Mouse (Mus musculus) embryonic facial prominence, embryonic 14.5 days (tissue): ENCODE results near the gene Npdc1. TPM values are rescaled to one million over a fixed set of nuclear protein-coding genes. Genes with fewer than 3 reads are reported as not detected.

Experiments
- ATAC-seq: fragments of 200-750 bp; cut with Nextera tagmentation; 2 replicates; pipeline ENCODE4 v1.8.0; 2017; ENCODE audit warnings: low read depth, moderate number of reproducible peaks, moderate TSS enrichment
- DNase-seq: peaks from one replicate; pipeline ENCODE4 v3.0.0-alpha.2; 2015; ENCODE audit warnings: low spot score
- H3K27ac ChIP-seq: fragments of 300-500 bp; sonication (generic); replicated peaks from 2 replicates; pipeline ENCODE4 v1.5.1; 2014; ENCODE audit warnings: low read depth, mild to moderate bottlenecking, low read length, moderate library complexity
- H3K27me3 ChIP-seq: fragments of 300-500 bp; sonication (generic); replicated peaks from 2 replicates; pipeline ENCODE4 v1.6.1; 2014; ENCODE audit warnings: low read length; ENCODE audit not compliant: control insufficient read depth, insufficient read depth
- H3K36me3 ChIP-seq: fragments of 300-500 bp; sonication (generic); 2 replicates; pipeline ENCODE4 v1.6.1; 2014; ENCODE audit warnings: low read length, mixed read lengths; ENCODE audit not compliant: control insufficient read depth, insufficient read depth
- H3K4me1 ChIP-seq: fragments of 300-500 bp; sonication (generic); 2 replicates; pipeline ENCODE4 v1.6.1; 2014; ENCODE audit warnings: antibody characterized with exemption, low read length; ENCODE audit not compliant: control insufficient read depth, insufficient read depth
- H3K4me2 ChIP-seq: fragments of 300-500 bp; sonication (generic); 2 replicates; pipeline ENCODE4 v1.6.1; 2014; ENCODE audit warnings: low read depth, mild to moderate bottlenecking, low read length, moderate library complexity, mixed read lengths
- H3K4me3 ChIP-seq: fragments of 300-500 bp; sonication (generic); 2 replicates; pipeline ENCODE4 v1.5.1; 2014; ENCODE audit warnings: low read depth, mild to moderate bottlenecking, low read length
- H3K9ac ChIP-seq: fragments of 300-500 bp; sonication (generic); 2 replicates; pipeline ENCODE4 v1.6.1; 2014; ENCODE audit warnings: low read depth, mild to moderate bottlenecking, low read length, moderate library complexity, mixed read lengths
- H3K9me3 ChIP-seq: fragments of 300-500 bp; sonication (generic); 2 replicates; pipeline ENCODE4 v1.6.1; 2016; ENCODE audit warnings: low read length; ENCODE audit not compliant: control insufficient read depth
- WGBS: fragments of 180-500 bp; shearing (Covaris S2); extraction: QIAGEN DNeasy Blood & Tissue Kit; methylation state at CpG from one replicate; pipeline ENCODE4 v1.1.7; 2014; 5-methylcytosine and 5-hydroxymethylcytosine counted together
- polyA plus RNA-seq: library from polyadenylated mRNA; unstranded; fragments of >200 nt; fragmentation: Nextera tagmentation; extraction: Ambion mirVana; gene quantifications from 2 replicates; pipeline ENCODE4 v1.2.1, GENCODE M21; 2014

The Npdc1 gene
- polyA plus RNA-seq, 1 experiment from 2014 or later, result 75.1 TPM

DNA sequence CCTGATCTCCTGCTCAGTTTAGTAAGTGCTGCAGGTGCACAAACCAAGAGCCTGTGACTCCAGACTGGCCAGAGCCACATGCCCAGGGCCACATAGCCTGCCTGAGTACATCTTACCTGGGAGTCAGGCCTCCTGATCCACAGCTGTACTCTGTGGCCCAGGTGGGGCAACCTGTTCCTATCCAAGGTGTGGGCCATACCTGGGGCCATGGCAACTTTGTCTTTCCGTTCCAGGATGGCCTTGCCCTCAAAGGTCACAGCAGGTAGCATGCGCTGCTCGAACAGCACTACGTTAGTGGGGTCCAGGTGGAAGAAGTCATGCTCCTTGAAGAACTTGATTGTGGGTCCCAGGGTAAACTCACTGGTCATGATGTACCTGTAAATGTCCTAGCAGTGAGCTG is 34.8 kb upstream of the Npdc1 start:
- H3K27me3 ChIP-seq, result peaks cover 18% of the 10 kb centered on the region

DNA sequence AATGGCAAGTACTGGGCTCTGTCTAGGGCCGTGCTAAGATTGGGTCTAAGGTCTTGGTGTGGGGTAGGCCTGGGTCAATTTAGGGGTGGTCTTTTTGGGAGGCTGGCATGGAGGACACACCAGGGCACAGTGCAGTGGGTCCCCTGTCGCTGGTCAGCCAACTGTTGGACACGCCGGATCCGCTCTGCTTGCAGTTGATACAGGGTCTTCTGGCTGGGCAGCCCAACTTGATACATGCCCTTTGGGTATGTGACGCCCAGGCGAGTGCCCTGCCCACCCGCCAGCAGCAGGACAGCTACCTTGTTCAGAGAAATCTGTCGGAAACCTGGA is 34.4 kb upstream of the Npdc1 start:
- H3K27me3 ChIP-seq, result peaks cover 18% of the 10 kb centered on the region
- DNase-seq (no peak), ATAC-seq (0 out of 2 replicates have a peak, but pooled peaks have one; percentile 23)
- 31% methylated on average over 9 of the region's 9 CpGs for WGBS
- peak overlapping the region; percentile 68 for H3K4me3 ChIP-seq
- peak overlapping the region; percentile 99 for H3K4me2 ChIP-seq
- no peaks in the 10 kb centered on the region for H3K9me3 ChIP-seq
- H3K27ac ChIP-seq, result no peak overlapping the region
- H3K9ac ChIP-seq, result peak overlapping the region; percentile 70
- no peaks in the 10 kb centered on the region for H3K4me1 ChIP-seq
- no peaks in the 10 kb centered on the region for H3K36me3 ChIP-seq

More for the DNA sequence above, 34.8 kb upstream of the Npdc1 start:
- Histone ChIP-seq H3K9ac (no peak overlapping the region), H3K4me2 (peak overlapping the region; percentile 99; the same call in 1 of the 2 replicates), H3K9me3 (no peaks in the 10 kb centered on the region), H3K27ac (no peak overlapping the region), H3K4me1 (no peaks in the 10 kb centered on the region), H3K36me3 (no peaks in the 10 kb centered on the region), H3K4me3 (no peak overlapping the region)
- 88% methylated on average over 4 of the region's 4 CpGs for WGBS
- DNase-seq (no peak), ATAC-seq (no peak)

DNA sequence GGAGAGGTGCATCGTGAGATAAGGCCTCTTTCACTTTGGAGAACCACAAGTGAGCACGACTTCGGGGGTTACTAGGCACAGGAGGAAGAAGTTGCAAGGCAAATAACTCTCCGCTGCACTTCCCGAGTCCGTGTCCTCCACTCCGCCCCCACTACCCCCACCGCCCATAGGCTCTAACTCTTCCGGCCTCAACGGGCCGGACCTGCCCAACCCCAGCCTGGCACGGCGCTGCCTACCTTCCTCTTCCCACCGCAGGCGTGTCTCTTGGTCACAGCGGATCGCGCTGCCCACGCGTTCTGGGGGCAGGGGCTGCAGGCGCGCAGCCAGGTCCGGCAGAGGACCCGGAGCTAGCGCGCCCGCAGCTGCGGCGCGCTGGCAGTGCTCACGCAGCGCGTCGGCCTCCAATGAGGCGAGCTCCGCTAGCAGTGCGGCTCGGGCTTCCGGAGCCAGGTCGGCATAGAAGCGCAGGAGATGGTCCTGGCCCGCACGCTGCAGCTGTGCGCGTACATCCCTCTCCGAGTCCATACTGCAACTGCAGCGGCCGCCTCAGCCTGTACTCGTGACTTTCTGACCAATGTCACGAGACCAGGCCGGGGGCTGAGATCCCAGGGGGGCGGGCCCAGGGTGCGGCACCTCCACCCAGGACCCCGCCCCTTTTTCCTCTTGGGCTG is 33.9 kb upstream of the Npdc1 start, which contains the start of gene Uap1l1:
Gene Uap1l1, minus strand, starts transcription at position 592 of the 671 bp plus-strand sequence.
- no peak within 1 kb of the TSS; the same call in 1 of the 2 replicates for H3K27ac ChIP-seq
- H3K4me3 ChIP-seq, result peak within 1 kb of the TSS; percentile 68
- no peaks in the 10 kb centered on the region for H3K36me3 ChIP-seq
- no peaks in the 10 kb centered on the region for H3K4me1 ChIP-seq
- no peaks in the 10 kb centered on the region for H3K9me3 ChIP-seq
- ATAC-seq, result peak; percentile 73
- H3K27me3 ChIP-seq, result peaks cover 18% of the 10 kb centered on the region
- peak within 1 kb of the TSS; percentile 70 for H3K9ac ChIP-seq
- H3K4me2 ChIP-seq, result peak within 1 kb of the TSS; percentile 99
- WGBS, result under 1% methylated on average over 24 of the region's 54 CpGs
- DNase-seq, result peak; percentile 85

DNA sequence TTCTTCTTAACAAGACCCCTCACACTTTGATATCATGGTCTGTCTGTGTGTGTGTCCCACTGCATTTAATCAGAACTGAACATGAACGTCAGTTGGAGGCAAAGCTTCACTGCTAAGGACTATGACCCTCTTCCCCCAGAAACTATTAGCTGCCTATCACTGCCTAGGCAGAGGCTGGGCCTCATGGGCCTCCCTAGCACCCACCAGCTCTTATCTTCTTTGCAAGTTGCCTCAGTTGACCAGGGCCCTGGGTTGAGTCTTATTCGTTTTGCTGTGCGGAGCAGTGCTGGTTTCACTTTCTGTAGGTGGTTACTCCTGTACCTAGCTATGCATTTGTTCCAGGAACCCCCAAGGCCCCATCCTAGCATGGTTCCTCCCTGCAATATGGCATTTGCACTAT is 29.2 kb upstream of the Npdc1 start:
- H3K4me2 ChIP-seq, result no peak overlapping the region
- ATAC-seq (no peak), DNase-seq (no peak)
- H3K4me1 ChIP-seq, result peaks cover 14% of the 10 kb centered on the region
- H3K4me3 ChIP-seq, result no peak overlapping the region
- peaks cover 4% of the 10 kb centered on the region; the same call in 1 of the 2 replicates for H3K36me3 ChIP-seq
- H3K27me3 ChIP-seq, result 0 out of 2 replicates have a peak, but pooled peaks cover 4% of the 10 kb centered on the region
- WGBS, result 84% methylated on average over 3 of the region's 3 CpGs
- no peak overlapping the region for H3K27ac ChIP-seq
- H3K9me3 ChIP-seq, result no peaks in the 10 kb centered on the region
- no peak overlapping the region for H3K9ac ChIP-seq

DNA sequence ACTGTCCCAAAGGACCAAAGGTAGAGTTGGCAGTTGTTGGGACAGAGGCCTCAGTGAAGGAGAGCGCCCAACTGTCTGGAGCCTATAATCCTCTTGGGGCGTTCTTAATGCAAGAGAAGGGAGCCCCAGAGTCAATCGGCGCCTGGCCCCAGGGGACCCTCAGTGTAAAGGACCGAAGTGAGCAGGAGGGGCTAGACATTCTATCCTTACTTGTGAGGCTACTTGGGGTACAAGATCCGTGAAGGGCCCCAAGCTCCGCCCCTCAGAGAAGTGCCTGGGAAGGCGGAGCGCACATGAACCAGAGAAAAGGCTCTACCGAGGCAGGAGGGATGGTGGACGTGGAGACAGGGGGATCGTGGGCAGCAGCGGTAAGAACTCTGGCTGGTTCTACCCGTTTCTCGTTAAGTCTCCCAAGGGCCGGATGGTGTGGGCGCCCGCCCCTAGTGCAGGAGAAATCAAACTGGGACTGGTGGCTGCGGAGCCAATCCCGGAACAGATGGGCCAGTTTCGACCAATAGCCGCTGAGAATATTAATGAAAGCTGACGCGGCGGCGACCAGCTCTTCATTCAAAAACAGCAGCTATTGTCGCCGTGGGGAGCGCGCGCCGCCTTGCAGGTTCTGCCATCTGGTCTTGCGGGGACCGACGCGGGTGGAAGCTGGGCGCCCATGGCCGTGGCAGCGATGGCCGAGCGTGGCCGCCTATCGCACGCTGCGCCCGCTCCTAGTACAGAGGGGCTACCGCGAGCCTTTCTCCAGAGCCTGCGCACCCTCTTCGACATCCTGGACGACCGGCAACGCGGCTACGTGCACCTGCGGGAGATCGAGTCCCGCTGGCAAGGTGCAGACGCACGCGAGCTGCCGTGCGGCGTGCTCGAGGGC is 27.1 kb upstream of the Npdc1 start, which contains the start of gene Sapcd2:
Gene Sapcd2, plus strand, starts transcription at position 558 of the 880 bp plus-strand sequence.
- no peaks in the 10 kb centered on the region for H3K9me3 ChIP-seq
- DNase-seq (peak; percentile 96), ATAC-seq (peak; percentile 96)
- H3K4me2 ChIP-seq, result peak within 1 kb of the TSS; percentile 97
- H3K27me3 ChIP-seq, result no peaks in the 10 kb centered on the region
- H3K36me3 ChIP-seq, result peaks cover 22% of the 10 kb centered on the region; the same call in 1 of the 2 replicates
- H3K4me1 ChIP-seq, result peaks cover 14% of the 10 kb centered on the region
- H3K4me3 ChIP-seq, result peak within 1 kb of the TSS; percentile 72
- 3% methylated on average over 24 of the region's 65 CpGs for whole genome bisulfite sequencing
- H3K9ac ChIP-seq, result peak within 1 kb of the TSS; percentile 72
- H3K27ac ChIP-seq, result peak within 1 kb of the TSS; percentile 79

DNA sequence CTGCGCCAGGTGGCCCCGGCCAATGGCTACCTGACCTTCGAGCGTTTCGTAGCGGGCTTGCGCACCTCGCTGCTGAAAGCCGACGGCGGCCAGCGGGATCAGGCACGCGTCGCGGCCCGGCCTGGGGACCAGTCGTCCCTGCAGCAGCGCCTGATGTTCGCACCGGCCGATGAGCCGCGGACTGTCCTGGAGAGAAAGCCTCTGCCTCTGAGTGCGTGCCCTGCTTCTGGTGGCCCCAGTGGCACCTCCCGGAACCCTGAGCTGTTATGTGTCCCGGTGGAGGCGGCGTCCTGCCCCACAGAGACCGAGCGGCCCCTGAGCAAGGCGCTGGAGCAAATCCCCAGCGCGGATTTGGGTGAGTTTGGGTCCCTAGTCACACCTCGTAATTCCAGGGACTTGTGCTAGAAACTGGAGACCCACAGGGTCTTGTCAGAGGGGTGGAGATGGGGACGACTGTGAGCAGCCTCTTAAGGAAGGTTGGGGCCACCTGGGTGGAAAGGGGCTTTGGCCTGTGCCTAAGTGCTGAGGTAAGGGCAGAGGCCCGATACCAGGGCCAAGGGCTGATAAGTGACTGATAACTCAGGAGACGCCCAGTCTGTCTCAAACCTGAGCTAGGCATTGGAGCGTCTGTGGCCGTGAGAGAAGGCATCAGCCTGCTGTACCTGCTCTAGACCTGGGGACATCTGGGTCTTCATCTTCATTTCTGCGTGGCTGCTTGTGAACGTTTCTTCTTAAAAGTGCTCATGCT is 26.3 kb upstream of the Npdc1 start:
- Histone ChIP-seq H3K4me3 (peak overlapping the region; percentile 72), H3K4me2 (peak overlapping the region; percentile 97), H3K4me1 (peaks cover 14% of the 10 kb centered on the region), H3K36me3 (peaks cover 28% of the 10 kb centered on the region; the same call in 1 of the 2 replicates), H3K27ac (0 out of 2 replicates have a peak overlapping the region, but pooled peaks have one; percentile 21), H3K9me3 (no peaks in the 10 kb centered on the region), H3K27me3 (no peaks in the 10 kb centered on the region), H3K9ac (peak overlapping the region; percentile 72)
- no peak for ATAC-seq
- DNase-seq, result no peak
- WGBS, result 2% methylated on average over 31 of the region's 42 CpGs

DNA sequence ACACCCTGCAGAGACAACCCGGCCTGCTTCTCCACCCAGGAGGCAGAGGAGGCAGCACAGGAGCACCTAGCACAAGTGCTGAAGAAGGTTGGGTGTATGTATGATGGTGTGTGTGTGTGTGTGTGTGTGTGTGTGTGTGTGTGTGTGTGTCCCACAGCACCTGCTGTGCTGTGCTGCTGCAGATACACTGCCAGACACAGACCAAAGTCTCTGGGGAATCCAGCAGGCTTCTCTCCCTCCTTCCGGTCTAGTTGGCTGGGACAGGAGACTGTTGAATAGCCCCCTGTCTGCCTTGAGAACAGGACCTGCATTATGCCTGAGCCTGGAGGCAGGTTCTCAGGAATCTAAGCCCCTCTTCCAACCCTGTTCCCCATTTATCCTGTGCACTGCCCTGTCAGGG is 25.7 kb upstream of the Npdc1 start:
- peaks cover 14% of the 10 kb centered on the region for H3K4me1 ChIP-seq
- no peak overlapping the region for H3K27ac ChIP-seq
- no peaks in the 10 kb centered on the region for H3K27me3 ChIP-seq
- 32% methylated on average over 2 of the region's 2 CpGs for WGBS
- DNase-seq, result peak; percentile 14
- H3K36me3 ChIP-seq, result peaks cover 34% of the 10 kb centered on the region; the same call in 1 of the 2 replicates
- peak overlapping the region; percentile 72 for H3K9ac ChIP-seq
- H3K4me3 ChIP-seq, result peak overlapping the region; percentile 72
- ATAC-seq, result no peak
- H3K4me2 ChIP-seq, result peak overlapping the region; percentile 97
- H3K9me3 ChIP-seq, result no peaks in the 10 kb centered on the region

DNA sequence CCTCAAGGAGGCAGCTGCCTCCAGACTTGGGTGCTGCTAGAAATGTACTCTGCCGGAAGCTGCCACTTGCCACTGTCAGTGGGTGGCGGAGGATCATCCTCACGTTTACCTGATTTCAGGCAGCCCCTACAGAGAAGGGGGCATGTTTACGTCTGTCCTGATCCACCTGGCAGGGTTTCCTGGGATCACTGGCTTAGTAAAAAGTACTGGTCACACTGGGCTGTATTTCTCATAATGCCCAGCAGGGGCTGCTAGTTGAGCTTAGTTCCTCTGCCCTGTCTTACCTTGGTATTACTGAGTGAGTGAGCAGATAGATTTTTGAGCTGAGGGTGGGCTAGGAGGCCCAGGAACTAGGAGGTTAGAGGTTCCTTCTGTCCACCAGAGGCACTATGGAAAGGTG is 22.6 kb upstream of the Npdc1 start:
- no peak for ATAC-seq
- DNase-seq, result peak; percentile 47

More for the DNA sequence above, 22.6 kb upstream of the Npdc1 start:
- no peak overlapping the region for H3K27ac ChIP-seq
- H3K9ac ChIP-seq, result no peak overlapping the region
- no peak overlapping the region for H3K4me3 ChIP-seq
- H3K36me3 ChIP-seq, result peaks cover 34% of the 10 kb centered on the region; the same call in 1 of the 2 replicates
- H3K27me3 ChIP-seq, result no peaks in the 10 kb centered on the region
- WGBS, result 61% methylated on average over 4 of the region's 4 CpGs
- H3K4me1 ChIP-seq, result peaks cover 14% of the 10 kb centered on the region
- no peaks in the 10 kb centered on the region for H3K9me3 ChIP-seq
- no peak overlapping the region for H3K4me2 ChIP-seq
